Mouse (Mus musculus): ENCODE measurements around the gene Castor1. TPM values are rescaled to one million over a fixed set of nuclear protein-coding genes. Genes with fewer than 3 reads are reported as not detected.
"Not testable (repeated sequence)": the region's sequence is repeated elsewhere in the genome, so short reads cannot be mapped to it uniquely, and the experiment has no call there.

Gene Castor1
- polyA plus RNA-seq (2016; fragmentation: Nextera tagmentation; extraction: Ambion mirVana), result 2.3 and 2.7 TPM in 2 replicates

DNA sequence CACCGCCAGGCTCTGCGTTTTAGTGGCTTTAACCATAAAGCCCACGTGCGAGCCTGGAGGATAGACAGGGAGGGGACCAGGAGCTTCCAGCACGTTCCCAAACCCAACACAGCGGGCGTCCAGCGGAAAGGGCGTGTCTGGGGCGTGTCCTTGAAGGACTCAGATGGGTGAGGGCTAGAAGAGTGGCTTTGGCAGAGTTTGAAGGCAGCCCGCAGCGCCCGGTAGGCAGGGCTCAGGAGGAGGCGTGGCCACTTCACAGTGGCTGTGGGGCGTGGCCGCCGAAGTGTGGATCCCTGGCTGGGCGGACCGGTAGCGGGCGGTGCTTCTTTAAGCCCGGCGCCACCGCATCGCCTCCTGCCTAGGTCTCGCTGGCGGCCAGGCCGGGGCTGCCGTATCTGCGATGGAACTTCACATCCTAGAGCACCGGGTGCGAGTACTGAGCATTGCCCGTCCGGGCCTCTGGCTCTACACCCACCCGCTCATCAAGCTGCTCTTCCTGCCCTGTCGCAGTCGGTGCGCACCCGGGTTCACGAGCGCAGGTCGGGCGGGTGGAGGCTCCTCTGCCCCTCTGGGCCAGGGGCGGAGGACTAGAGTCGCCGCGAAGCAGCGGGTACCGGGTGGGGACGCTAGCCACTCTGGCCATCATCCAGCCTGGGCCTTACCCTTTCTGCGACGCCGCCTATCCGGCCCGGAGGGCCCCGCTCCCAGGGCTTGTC is at the start of gene Castor1:
TSS of gene Castor1 (plus strand) at position 312 of the 716 bp plus-strand sequence.
- peaks cover 5% of the 10 kb centered on the region; the same call in 1 of the 2 replicates for H3K9me3 ChIP-seq
- H3K4me3 ChIP-seq (replicated peaks), result peak within 1 kb of the TSS; percentile 50
- peaks cover 33% of the 10 kb centered on the region for H3K27me3 ChIP-seq
- ATAC-seq (ENCODE audit: insufficient number of reproducible peaks, insufficient read depth, low FRiP score, low TSS enrichment, low read depth), result peak; percentile 53
- 1% methylated on average over 56 of the region's 56 CpGs for WGBS
- H3K9ac ChIP-seq (replicated peaks), result peak within 1 kb of the TSS; percentile 61
- peak within 1 kb of the TSS; percentile 90 for H3K4me2 ChIP-seq
- H3K4me1 ChIP-seq (replicated peaks), result peaks cover 14% of the 10 kb centered on the region; the same call in 1 of the 2 replicates
- H3K36me3 ChIP-seq, result peaks cover 35% of the 10 kb centered on the region
- H3K27ac ChIP-seq, result no peak within 1 kb of the TSS

DNA sequence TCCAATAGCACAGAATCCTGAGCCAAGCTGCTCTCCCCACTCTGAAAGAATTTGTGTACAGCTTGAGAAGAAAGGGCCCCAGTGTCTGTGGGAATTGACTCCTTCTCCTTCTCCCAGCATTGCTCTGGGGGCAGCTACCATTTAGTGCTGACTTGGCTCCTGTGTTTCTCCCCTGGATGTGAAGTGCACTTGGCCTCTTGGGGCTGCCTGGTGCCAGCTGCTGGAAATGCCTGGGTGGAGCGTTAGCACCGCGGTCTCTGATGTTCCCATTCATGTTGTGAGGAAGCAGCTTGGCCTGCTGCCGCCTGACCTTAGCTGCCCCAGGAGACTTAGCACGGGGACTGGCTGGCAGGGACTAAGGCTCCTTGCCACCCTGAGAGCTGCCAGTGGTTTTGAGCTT is 43.4 kb upstream of the Castor1 start:
- no peaks in the 10 kb centered on the region for H3K4me1 ChIP-seq (replicated peaks)
- H3K4me3 ChIP-seq (replicated peaks), result no peak overlapping the region
- no peak for ATAC-seq (ENCODE audit: insufficient number of reproducible peaks, insufficient read depth, low FRiP score, low TSS enrichment, low read depth)
- no peak overlapping the region for H3K9ac ChIP-seq (replicated peaks)
- no peak overlapping the region for H3K27ac ChIP-seq
- no peaks in the 10 kb centered on the region for H3K27me3 ChIP-seq
- H3K4me2 ChIP-seq, result no peak overlapping the region
- 92% methylated on average over 5 of the region's 5 CpGs for WGBS
- H3K36me3 ChIP-seq, result peaks cover 99% of the 10 kb centered on the region
- H3K9me3 ChIP-seq, result no peaks in the 10 kb centered on the region

GRCm38 (mm10) chr11:4177716-4178115 is 40.3 kb upstream of the Castor1 start:
- H3K9me3 ChIP-seq, result no peaks in the 10 kb centered on the region
- H3K4me1 ChIP-seq (replicated peaks), result no peaks in the 10 kb centered on the region
- ATAC-seq (ENCODE audit: insufficient number of reproducible peaks, insufficient read depth, low FRiP score, low TSS enrichment, low read depth), result no peak
- H3K4me2 ChIP-seq, result no peak overlapping the region
- H3K9ac ChIP-seq (replicated peaks), result no peak overlapping the region
- WGBS, result 80% methylated on average over 4 of the region's 4 CpGs
- no peaks in the 10 kb centered on the region for H3K27me3 ChIP-seq
- no peak overlapping the region for H3K4me3 ChIP-seq (replicated peaks)
- H3K36me3 ChIP-seq, result peaks cover 98% of the 10 kb centered on the region
- H3K27ac ChIP-seq, result no peak overlapping the region

DNA sequence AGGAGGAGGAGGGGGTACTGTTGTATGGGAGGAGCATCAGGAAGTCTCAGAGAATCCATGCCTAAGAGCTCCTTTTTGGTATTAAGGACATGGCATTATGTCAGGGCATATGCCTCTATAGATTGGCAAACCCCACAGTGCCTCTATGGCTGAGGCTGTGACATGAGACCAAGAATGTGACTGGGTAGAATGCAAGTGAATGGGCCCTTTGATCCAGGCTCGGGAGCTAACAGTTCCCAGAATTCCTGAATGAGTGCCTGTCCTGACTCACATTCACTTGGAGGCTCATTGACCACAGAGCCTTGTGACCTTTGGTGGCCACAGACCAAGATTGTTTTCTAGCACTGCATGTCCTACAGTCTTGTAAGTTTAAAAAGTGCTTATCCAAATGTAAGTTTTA is 36.0 kb upstream of the Castor1 start:
- Histone ChIP-seq H3K9me3 (no peaks in the 10 kb centered on the region), H3K27ac (no peak overlapping the region), H3K4me3 (replicated peaks) (no peak overlapping the region), H3K9ac (replicated peaks) (no peak overlapping the region), H3K4me2 (no peak overlapping the region), H3K27me3 (no peaks in the 10 kb centered on the region), H3K4me1 (replicated peaks) (no peaks in the 10 kb centered on the region), H3K36me3 (peaks cover 62% of the 10 kb centered on the region)
- ATAC-seq (ENCODE audit: insufficient number of reproducible peaks, insufficient read depth, low FRiP score, low TSS enrichment, low read depth), result no peak
- 19% methylated on average over 1 of the region's 1 CpGs for WGBS

GRCm38 (mm10) chr11:4183511-4183910 is 34.5 kb upstream of the Castor1 start:
- ATAC-seq (ENCODE audit: insufficient number of reproducible peaks, insufficient read depth, low FRiP score, low TSS enrichment, low read depth), result no peak
- Histone ChIP-seq H3K36me3 (peaks cover 47% of the 10 kb centered on the region), H3K4me1 (replicated peaks) (peaks cover 7% of the 10 kb centered on the region), H3K9me3 (no peaks in the 10 kb centered on the region), H3K9ac (replicated peaks) (no peak overlapping the region), H3K27ac (no peak overlapping the region), H3K4me3 (replicated peaks) (no peak overlapping the region), H3K4me2 (no peak overlapping the region), H3K27me3 (0 out of 2 replicates have a peak, but pooled peaks cover 4% of the 10 kb centered on the region)

DNA sequence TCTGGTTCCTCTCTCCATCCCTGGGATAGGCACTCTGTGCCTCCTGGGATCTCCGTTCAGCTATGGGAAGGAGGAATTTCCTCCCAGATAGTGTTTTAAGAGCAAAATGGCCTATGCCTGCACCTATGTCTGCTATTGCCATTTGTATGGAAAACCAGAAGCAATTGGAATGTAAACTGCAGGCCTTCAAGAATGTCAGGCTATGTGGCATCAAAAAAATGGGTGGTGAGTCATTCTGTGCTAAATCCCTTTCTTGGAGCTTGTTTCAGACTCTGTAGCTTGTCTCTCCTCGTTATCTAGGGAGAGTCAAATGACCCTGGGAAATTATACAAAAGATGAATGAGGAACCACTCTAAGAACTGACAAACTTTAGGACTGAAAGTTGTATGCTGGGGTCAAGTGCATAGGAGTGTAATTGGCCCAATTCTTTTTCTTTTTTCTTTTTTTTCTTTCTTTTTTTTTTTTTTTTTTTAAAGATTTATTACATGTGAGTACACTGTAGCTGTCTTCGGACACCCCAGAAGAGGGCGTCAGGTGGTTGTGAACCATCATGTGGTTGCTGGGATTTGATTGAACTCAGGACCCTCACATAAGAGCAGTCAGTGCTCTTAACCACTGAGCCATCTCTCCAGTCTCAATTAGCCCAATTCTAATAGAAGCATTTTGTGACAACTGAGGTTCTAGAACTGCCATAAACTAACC is 33.6 kb upstream of the Castor1 start:
- Histone ChIP-seq H3K27ac (no peak overlapping the region), H3K4me3 (replicated peaks) (no peak overlapping the region), H3K36me3 (peaks cover 39% of the 10 kb centered on the region), H3K4me2 (no peak overlapping the region), H3K9me3 (no peaks in the 10 kb centered on the region), H3K4me1 (replicated peaks) (peaks cover 7% of the 10 kb centered on the region), H3K27me3 (0 out of 2 replicates have a peak, but pooled peaks cover 4% of the 10 kb centered on the region), H3K9ac (replicated peaks) (no peak overlapping the region)
- ATAC-seq (ENCODE audit: insufficient number of reproducible peaks, insufficient read depth, low FRiP score, low TSS enrichment, low read depth), result no peak
- WGBS, result 74% methylated on average over 4 of the region's 4 CpGs

- H3K4me1 ChIP-seq (replicated peaks), result peaks cover 13% of the 10 kb centered on the region
- not testable (repeated sequence) for H3K4me3 ChIP-seq (replicated peaks); H3K9me3 ChIP-seq; H3K27ac ChIP-seq; H3K4me2 ChIP-seq; ATAC-seq (ENCODE audit: insufficient number of reproducible peaks, insufficient read depth, low FRiP score, low TSS enrichment, low read depth); H3K27me3 ChIP-seq; H3K9ac ChIP-seq (replicated peaks)
- peaks cover 28% of the 10 kb centered on the region for H3K36me3 ChIP-seq
- WGBS, result 87% methylated on average over 6 of the region's 6 CpGs
These were observed 32.5 kb upstream of the Castor1 start for GRCm38 (mm10) chr11:4185480-4185879.

DNA sequence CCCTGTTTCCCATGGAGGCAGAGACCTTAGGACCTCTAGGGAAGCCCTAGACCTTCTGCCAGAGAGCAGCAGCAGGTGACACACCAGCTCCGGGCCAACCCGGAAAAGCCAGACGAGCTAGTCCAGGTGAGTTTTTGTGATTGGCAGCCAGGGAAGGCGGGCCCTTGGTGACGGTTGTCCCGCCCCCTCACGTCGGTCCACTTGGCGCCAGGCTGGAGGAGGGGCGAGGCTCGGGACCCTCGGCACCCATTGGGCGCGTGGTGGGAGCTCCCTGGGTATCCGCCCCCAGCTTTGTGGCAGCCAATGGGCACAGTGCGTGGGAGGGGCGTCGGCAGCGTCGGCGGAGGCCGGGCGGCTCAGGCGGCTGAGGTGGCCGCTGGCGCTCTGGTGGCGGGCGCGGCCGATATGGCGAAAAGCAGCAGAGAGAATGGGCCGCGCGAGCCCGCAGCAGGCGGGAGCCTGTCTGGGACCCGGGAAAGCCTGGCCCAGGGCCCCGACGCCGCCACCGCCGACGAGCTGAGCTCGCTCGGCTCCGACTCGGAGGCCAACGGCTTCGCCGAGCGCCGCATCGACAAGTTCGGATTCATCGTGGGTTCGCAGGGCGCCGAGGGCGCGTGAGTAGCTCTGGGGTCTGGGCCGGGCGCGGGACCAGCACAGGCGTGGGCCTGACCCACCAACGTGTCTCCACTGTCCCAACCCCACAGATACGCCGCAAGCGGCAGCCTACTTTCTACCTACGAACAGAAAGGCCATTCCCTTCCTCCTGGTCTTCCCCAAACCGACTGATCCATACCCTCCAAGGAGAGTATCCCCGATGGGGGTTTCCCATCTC is 31.3 kb upstream of the Castor1 start, which contains the start of gene Tbc1d10a:
TSS of gene Tbc1d10a (plus strand) at position 304 of the 832 bp plus-strand sequence.
- no peaks in the 10 kb centered on the region for H3K9me3 ChIP-seq
- WGBS, result under 1% methylated on average over 70 of the region's 71 CpGs
- H3K9ac ChIP-seq (replicated peaks), result peak within 1 kb of the TSS; percentile 88
- peak within 1 kb of the TSS; percentile 73; the same call in 1 of the 2 replicates for H3K27ac ChIP-seq
- H3K36me3 ChIP-seq, result peaks cover 16% of the 10 kb centered on the region
- H3K4me2 ChIP-seq, result peak within 1 kb of the TSS; percentile 82
- 0 out of 2 replicates have a peak, but pooled peaks cover 4% of the 10 kb centered on the region for H3K27me3 ChIP-seq
- peak; percentile 96 for ATAC-seq (ENCODE audit: insufficient number of reproducible peaks, insufficient read depth, low FRiP score, low TSS enrichment, low read depth)
- peaks cover 25% of the 10 kb centered on the region for H3K4me1 ChIP-seq (replicated peaks)
- H3K4me3 ChIP-seq (replicated peaks), result peak within 1 kb of the TSS; percentile 84

- Histone ChIP-seq H3K36me3 (peaks cover 11% of the 10 kb centered on the region), H3K4me1 (replicated peaks) (peaks cover 31% of the 10 kb centered on the region), H3K9ac (replicated peaks) (peak overlapping the region; percentile 88), H3K27ac (no peak overlapping the region; the same call in 1 of the 2 replicates), H3K9me3 (no peaks in the 10 kb centered on the region), H3K27me3 (0 out of 2 replicates have a peak, but pooled peaks cover 4% of the 10 kb centered on the region), H3K4me2 (peak overlapping the region; percentile 82), H3K4me3 (replicated peaks) (peak overlapping the region; percentile 84)
- WGBS, result 12% methylated on average over 9 of the region's 9 CpGs
- no peak for ATAC-seq (ENCODE audit: insufficient number of reproducible peaks, insufficient read depth, low FRiP score, low TSS enrichment, low read depth)
These were observed 30.7 kb upstream of the Castor1 start for GRCm38 (mm10) chr11:4187318-4187700.

- Histone ChIP-seq H3K4me2 (no peak overlapping the region), H3K4me1 (replicated peaks) (peaks cover 36% of the 10 kb centered on the region), H3K4me3 (replicated peaks) (no peak overlapping the region), H3K27ac (no peak overlapping the region), H3K9ac (replicated peaks) (no peak overlapping the region), H3K9me3 (no peaks in the 10 kb centered on the region), H3K36me3 (no peaks in the 10 kb centered on the region), H3K27me3 (0 out of 2 replicates have a peak, but pooled peaks cover 4% of the 10 kb centered on the region)
- no peak for ATAC-seq (ENCODE audit: insufficient number of reproducible peaks, insufficient read depth, low FRiP score, low TSS enrichment, low read depth)
- 93% methylated on average over 6 of the region's 6 CpGs for WGBS
These were observed 28.8 kb upstream of the Castor1 start for GRCm38 (mm10) chr11:4189182-4189581.

- 49% methylated on average over 3 of the region's 3 CpGs for WGBS
- H3K27me3 ChIP-seq, result 0 out of 2 replicates have a peak, but pooled peaks cover 4% of the 10 kb centered on the region
- no peak overlapping the region for H3K4me2 ChIP-seq
- no peak for ATAC-seq (ENCODE audit: insufficient number of reproducible peaks, insufficient read depth, low FRiP score, low TSS enrichment, low read depth)
- no peaks in the 10 kb centered on the region for H3K36me3 ChIP-seq
- no peak overlapping the region for H3K4me3 ChIP-seq (replicated peaks)
- peaks cover 36% of the 10 kb centered on the region for H3K4me1 ChIP-seq (replicated peaks)
- H3K9me3 ChIP-seq, result no peaks in the 10 kb centered on the region
- no peak overlapping the region for H3K9ac ChIP-seq (replicated peaks)
- no peak overlapping the region for H3K27ac ChIP-seq
These were observed 27.3 kb upstream of the Castor1 start for GRCm38 (mm10) chr11:4190677-4191076.

Measured in limb, embryonic 12.5 days (tissue).